ENCODE assay signal across 20 mouse cellular contexts in the genomic region with DNA sequence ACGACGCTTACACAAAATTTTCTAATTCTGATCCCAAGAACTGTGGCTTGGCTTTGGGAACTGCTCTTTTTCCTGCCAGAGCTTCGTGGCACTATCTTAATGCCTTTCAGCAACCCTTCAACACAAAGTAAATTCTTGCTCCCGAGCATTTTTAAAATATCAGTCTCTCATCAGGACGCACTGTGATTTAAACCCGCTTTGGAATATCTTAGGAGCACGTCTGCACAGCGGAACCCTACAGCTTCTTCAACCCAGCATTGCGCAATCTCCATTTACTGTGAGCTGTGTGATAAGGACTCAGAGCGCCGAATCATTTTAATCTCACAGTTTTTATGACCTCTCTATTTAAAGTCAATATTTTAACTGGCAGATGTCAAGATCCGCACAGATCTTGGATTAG. TPM values are rescaled to one million over a fixed set of nuclear protein-coding genes. Genes with fewer than 3 reads are reported as not detected.
A peak's percentile ranks its signal among the peaks of the same experiment; 100 is the strongest.
DNase-seq lines count a peak whose midpoint lies in the region; ATAC-seq and TF ChIP-seq lines count a peak whose summit lies in the region.
"Had no signal": no experiment of that assay in that cellular context is flagged by ENCODE, and none has a peak within 500 bp of the region (broad histone marks: within the 10 kb centered on the region; RNA-seq: fewer than 3 reads in every experiment).

No protein-coding gene starts in this region.

- TF ChIP-seq CTCF in liver, adult 2 months (IDR thresholded peaks at IDR 0.05; ENCODE audit: low read depth, low read length), result no peak
- TF ChIP-seq CTCF in C2C12 (IDR thresholded peaks at IDR 0.05; ENCODE audit: control insufficient read depth, insufficient read depth, insufficient read length) (no peak), MEL (IDR thresholded peaks at IDR 0.05 in 2 of 3, conservative IDR thresholded peaks at IDR 0.05 in 1 of 3; ENCODE audit: control insufficient read depth in 1 of 3, insufficient read depth in 1 of 3, low read depth in 2 of 3, low read length in 3 of 3, poor library complexity in 1 of 3, severe bottlenecking in 1 of 3) (no peak)

- peak overlapping the region; percentile 15; the same call in 1 of the 2 replicates for H3K4me2 ChIP-seq in intestine, embryonic 14.5 days (ENCODE audit: low read length)

- peaks cover 16% of the 10 kb centered on the region for H3K4me1 ChIP-seq in liver, adult 2 months (ENCODE audit: control insufficient read depth, insufficient read depth, low read length)
- no peaks in the 10 kb centered on the region for H3K4me1 ChIP-seq in MEL (ENCODE audit: control insufficient read depth in 1 of 2, insufficient read depth in 2 of 2, low read length in 2 of 2)
- peaks cover 24% of the 10 kb centered on the region for H3K4me1 ChIP-seq in intestine, embryonic 14.5 days (replicated peaks; ENCODE audit: control insufficient read depth, insufficient read depth, low read length)

- no peak overlapping the region for H3ac ChIP-seq in C2C12 (ENCODE audit: control insufficient read depth, insufficient read length, low read depth)

- no peak for TF ChIP-seq RAD21 in MEL (IDR thresholded peaks at IDR 0.05; ENCODE audit: low read depth, low read length)

- H3K36me3 ChIP-seq in liver, adult 2 months (ENCODE audit: control insufficient read depth, insufficient read depth, low read length), result no peaks in the 10 kb centered on the region
- H3K36me3 ChIP-seq in C2C12 (ENCODE audit: control insufficient read depth, insufficient read depth), result no peaks in the 10 kb centered on the region
- no peaks in the 10 kb centered on the region for H3K36me3 ChIP-seq in MEL (ENCODE audit: control insufficient read depth in 1 of 2, insufficient read depth in 2 of 2, low read length in 2 of 2)
- H3K36me3 ChIP-seq in intestine, embryonic 14.5 days (ENCODE audit: control insufficient read depth, insufficient read depth, low read length), result no peaks in the 10 kb centered on the region
- H3K36me3 ChIP-seq: forebrain, embryonic 10.5 days; hindbrain, embryonic 10.5 days; limb, embryonic 10.5 days had no signal

- peak overlapping the region; percentile 23; the same call in 1 of the 2 replicates for H3K4me3 ChIP-seq in liver, adult 2 months (ENCODE audit: insufficient read depth, low read depth, low read length)
- H3K4me3 ChIP-seq in C2C12 (ENCODE audit: insufficient read depth, poor library complexity, severe bottlenecking), result no peak overlapping the region
- no peak overlapping the region for H3K4me3 ChIP-seq in MEL (ENCODE audit: control insufficient read depth in 1 of 2, insufficient read depth in 1 of 2, low read depth in 2 of 2, low read length in 2 of 2)
- H3K4me3 ChIP-seq in intestine, embryonic 14.5 days (ENCODE audit: low read depth, low read length), result no peak overlapping the region
- H3K4me3 ChIP-seq: forebrain, embryonic 10.5 days; hindbrain, embryonic 10.5 days; layer of hippocampus, adult 2 months; limb, embryonic 10.5 days had no signal

- no peaks in the 10 kb centered on the region for H3K9me3 ChIP-seq in MEL (replicated peaks; ENCODE audit: insufficient read depth, low read length)
- H3K9me3 ChIP-seq in intestine, embryonic 14.5 days (ENCODE audit: control insufficient read depth, low read length), result no peaks in the 10 kb centered on the region
- H3K9me3 ChIP-seq: forebrain, embryonic 10.5 days; hindbrain, embryonic 10.5 days; limb, embryonic 10.5 days had no signal

- H3K79me2 ChIP-seq in liver, adult 2 months (ENCODE audit: control insufficient read depth, insufficient read depth, low read length), result peaks cover 9% of the 10 kb centered on the region
- H3K79me2 ChIP-seq in C2C12 (ENCODE audit: control insufficient read depth, insufficient read depth) (peaks cover 48% of the 10 kb centered on the region), MEL (ENCODE audit: control insufficient read depth, insufficient read depth, low read length, poor library complexity) (no peaks in the 10 kb centered on the region)

- TF ChIP-seq EP300 in MEL (IDR thresholded peaks at IDR 0.05; ENCODE audit: low read depth in 1 of 2, low read length in 2 of 2), result peak; percentile 8 to 19; a peak in 1 of 4 replicates

- H3K9ac ChIP-seq in liver, adult 2 months (ENCODE audit: low read depth, low read length), result no peak overlapping the region
- no peak overlapping the region for H3K9ac ChIP-seq in MEL (ENCODE audit: control insufficient read depth, low read depth, low read length, poor library complexity, severe bottlenecking)
- H3K9ac ChIP-seq in intestine, embryonic 14.5 days (ENCODE audit: low read length), result no peak overlapping the region

- H3K27ac ChIP-seq in liver, adult 2 months (replicated peaks; ENCODE audit: insufficient read depth, low read depth, low read length), result no peak overlapping the region
- H3K27ac ChIP-seq in MEL (ENCODE audit: control insufficient read depth, low read depth, low read length), result no peak overlapping the region
- no peak overlapping the region for H3K27ac ChIP-seq in intestine, embryonic 14.5 days (ENCODE audit: low read depth)
- H3K27ac ChIP-seq: forebrain, embryonic 10.5 days; hindbrain, embryonic 10.5 days; kidney, postnatal 0 days; layer of hippocampus, adult 2 months; limb, embryonic 10.5 days had no signal

- no peak; the same call in 1 of the 2 replicates for ATAC-seq in intestine, embryonic 14.5 days (replicated peaks; ENCODE audit: low FRiP score, low TSS enrichment, low read depth)
- ATAC-seq in erythroblast, adult 5-6 weeks (replicated peaks; ENCODE audit: low FRiP score, poor library complexity, severe bottlenecking), result no peak

- TF ChIP-seq POLR2A in liver, adult 2 months (IDR thresholded peaks at IDR 0.05; ENCODE audit: extremely low read depth, insufficient read depth, low read length), result no peak
- no peak for TF ChIP-seq POLR2A in MEL (IDR thresholded peaks at IDR 0.05; ENCODE audit: control insufficient read depth in 1 of 2, insufficient read depth in 1 of 2, low read depth in 1 of 2, low read length in 2 of 2, poor library complexity in 1 of 2)

- no peaks in the 10 kb centered on the region for H3K27me3 ChIP-seq in liver, adult 2 months (ENCODE audit: control insufficient read depth, insufficient read depth, low read length)
- H3K27me3 ChIP-seq in C2C12 (ENCODE audit: control insufficient read depth, insufficient read depth, insufficient read length) (no peaks in the 10 kb centered on the region), MEL (ENCODE audit: control insufficient read depth in 1 of 2, insufficient read depth in 2 of 2, low read length in 2 of 2) (no peaks in the 10 kb centered on the region; a peak in 2 of 4 replicates)
- H3K27me3 ChIP-seq in intestine, embryonic 14.5 days (replicated peaks; ENCODE audit: control insufficient read depth, insufficient read depth, low read length), result no peaks in the 10 kb centered on the region

- peaks cover 5% of the 10 kb centered on the region for H3K79me3 ChIP-seq in C2C12 (ENCODE audit: low read depth)

- DNase-seq in liver, adult 2 months (ENCODE audit: extremely low read depth, low read depth, low spot score), result peak; percentile 80
- DNase-seq in liver (no peak), MEL (ENCODE audit: low read depth, low spot score) (peak; percentile 25)
- DNase-seq in intestine, embryonic 14.5 days (ENCODE audit: low spot score), result no peak
- DNase-seq in embryo, embryonic 11 days, result no peak
- no peak for DNase-seq in cerebellum, adult 8-10 months
- DNase-seq: adrenal gland, postnatal 14 days; cerebellum, adult 2 months; gastrocnemius, postnatal 10 days; lung, adult 18-20 months; midbrain, embryonic 14.5 days; retina, postnatal 1 day; thymus, postnatal 4 days had no signal

- 34% methylated on average over 12 of the region's 12 CpGs for WGBS in liver, adult 2 months
- WGBS in intestine, embryonic 14.5 days, result 69% methylated on average over 12 of the region's 12 CpGs

TF ChIP-seq in C2C12, 6 proteins besides CTCF, POLR2A, EP300 and RAD21:
- TF ChIP-seq CEBPB (IDR thresholded peaks at IDR 0.05; ENCODE audit: low read depth) (peak; percentile 83), USF1 (IDR thresholded peaks at IDR 0.05; ENCODE audit: low read depth) (no peak)

TF ChIP-seq in MEL, 35 proteins besides CTCF, POLR2A, EP300 and RAD21:
- TF ChIP-seq GATA1 (IDR thresholded peaks at IDR 0.05; ENCODE audit: low read depth, low read length) (peak; percentile 50), CHD2 (IDR thresholded peaks at IDR 0.05; ENCODE audit: low read length) (no peak), RCOR1 (IDR thresholded peaks at IDR 0.05; ENCODE audit: low read depth, low read length) (peak; percentile 65), TCF12 (IDR thresholded peaks at IDR 0.05; ENCODE audit: low read depth, low read length) (peak; percentile 19; the same call in 1 of the 2 replicates), MAX (IDR thresholded peaks at IDR 0.05; ENCODE audit: low read length) (no peak)

RNA-seq across cellular contexts. Expression of a gene that starts 54.9 kb away (rescaled TPM):
- 25.8 and 33.2 TPM in 2 replicates for total RNA-seq in liver, adult 2 months (2014; rRNA removed)
- polyA plus RNA-seq in liver, adult 2 months (2012; rRNA removed), result 34.0 and 54.6 TPM in 2 replicates
- 42.9 TPM for polyA plus RNA-seq in C2C12 (2012; fragmentation: generic; extraction: Trizol)
- 10.1 and 10.3 TPM in 2 replicates for total RNA-seq in MEL (2012; rRNA removed)
- 10 to 100 TPM in 1 of 2 experiments, not detected in 1; 27.4 TPM for polyA plus RNA-seq in MEL (2012; ENCODE audit: insufficient read depth in 1 of 2, insufficient read length in 2 of 2, low read depth in 1 of 2, low replicate concordance in 2 of 2, missing spikeins in 1 of 2)
- polyA plus RNA-seq in intestine, embryonic 14.5 days (2014; fragmentation: Nextera tagmentation; extraction: Ambion mirVana), result 100 and 101 TPM in 2 replicates
- 18.3 and 18.8 TPM in 2 replicates for total RNA-seq in erythroblast, adult 5-6 weeks (2015; ENCODE audit: low replicate concordance)
- 9.3 and 17.9 TPM in 2 replicates for total RNA-seq in erythroblast, adult 5-6 weeks (2017; ENCODE audit: low replicate concordance)

Comparison
In these comparisons a context has a peak if more than half of its experiments do, and no peak if none do; other contexts are left out.
1. DNase-seq: peak in liver, adult 2 months (single experiment) and MEL (single experiment); none in liver (single experiment), intestine, embryonic 14.5 days (single experiment), embryo, embryonic 11 days (single experiment) and cerebellum, adult 8-10 months (single experiment).